Mouse (Mus musculus) testis, adult 2 months (tissue): ENCODE data around the gene Dyrk2. TPM values are rescaled to one million over a fixed set of nuclear protein-coding genes. Genes with fewer than 3 reads are reported as not detected.

Experiments
- H3K27ac ChIP-seq: fragments of 200-500 bp; 2 replicates; pipeline ENCODE4 v1.5.1; 2012; ENCODE audit warnings: low read depth, low read length; ENCODE audit not compliant: control insufficient read depth, insufficient read depth
- H3K27me3 ChIP-seq: fragments of 200-500 bp; 2 replicates; pipeline ENCODE4 v1.6.1; 2012; ENCODE audit warnings: mild to moderate bottlenecking, low read length, moderate library complexity; ENCODE audit not compliant: control insufficient read depth, insufficient read depth
- H3K36me3 ChIP-seq: fragments of 200-500 bp; 2 replicates; pipeline ENCODE4 v1.6.1; 2012; ENCODE audit warnings: mild to moderate bottlenecking, low read length; ENCODE audit not compliant: control insufficient read depth, insufficient read depth
- H3K4me1 ChIP-seq: fragments of 200-500 bp; 2 replicates; pipeline ENCODE4 v1.6.1; 2012; ENCODE audit warnings: low read length; ENCODE audit not compliant: control insufficient read depth, insufficient read depth
- H3K4me3 ChIP-seq: fragments of 200-500 bp; 2 replicates; pipeline ENCODE4 v1.5.1; 2012; ENCODE audit warnings: low read depth, mild to moderate bottlenecking, low read length, moderate library complexity, mixed read lengths; ENCODE audit not compliant: control insufficient read depth
- CTCF ChIP-seq: fragments of 200-500 bp; IDR thresholded peaks from 2 replicates; pipeline ENCODE4 v1.5.1; 2012; ENCODE audit warnings: low read depth, mild to moderate bottlenecking, inconsistent platforms, low read length, moderate library complexity; ENCODE audit not compliant: control insufficient read depth, insufficient read depth, insufficient replicate concordance
- POLR2A ChIP-seq: fragments of 200-500 bp; IDR thresholded peaks from 2 replicates; pipeline ENCODE4 v1.6.1; 2012; ENCODE audit warnings: low read depth, mild to moderate bottlenecking, inconsistent platforms, low read length, moderate library complexity; ENCODE audit not compliant: control insufficient read depth
- polyA plus RNA-seq: library from polyadenylated mRNA; depleted of rRNA; stranded (reverse); fragments of >200 nt; gene quantifications from 2 replicates; pipeline ENCODE4 v1.2.3, GENCODE M21; 2012

The Dyrk2 gene
- polyA plus RNA-seq, 1 experiment, result 21.6 TPM

DNA sequence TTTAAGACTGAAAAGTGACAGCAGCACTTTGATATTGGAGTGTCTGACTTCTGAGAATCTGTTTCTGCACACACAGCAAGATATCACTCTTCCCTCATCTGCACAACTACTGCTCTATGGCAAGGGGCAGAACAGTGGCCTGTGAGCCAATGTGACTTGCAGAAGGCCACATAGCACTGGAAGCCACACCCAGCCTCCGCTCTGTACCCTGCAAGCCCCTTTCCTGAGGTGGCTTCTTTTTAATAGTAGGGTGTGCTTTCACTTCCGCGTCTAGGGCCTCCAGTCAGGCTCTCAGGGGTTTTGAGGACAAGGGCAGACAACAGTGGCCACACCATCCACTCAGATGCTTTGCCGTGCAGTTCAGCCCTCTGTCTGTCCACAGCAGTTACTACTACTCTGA lies 50.2 kb downstream of the Dyrk2 start:
- Histone ChIP-seq H3K36me3 (no peaks in the 10 kb centered on the region), H3K4me3 (no peak overlapping the region), H3K27ac (no peak overlapping the region), H3K27me3 (no peaks in the 10 kb centered on the region), H3K4me1 (no peaks in the 10 kb centered on the region; the same call in 1 of the 2 replicates)
- TF ChIP-seq CTCF (no peak), POLR2A (no peak)

DNA sequence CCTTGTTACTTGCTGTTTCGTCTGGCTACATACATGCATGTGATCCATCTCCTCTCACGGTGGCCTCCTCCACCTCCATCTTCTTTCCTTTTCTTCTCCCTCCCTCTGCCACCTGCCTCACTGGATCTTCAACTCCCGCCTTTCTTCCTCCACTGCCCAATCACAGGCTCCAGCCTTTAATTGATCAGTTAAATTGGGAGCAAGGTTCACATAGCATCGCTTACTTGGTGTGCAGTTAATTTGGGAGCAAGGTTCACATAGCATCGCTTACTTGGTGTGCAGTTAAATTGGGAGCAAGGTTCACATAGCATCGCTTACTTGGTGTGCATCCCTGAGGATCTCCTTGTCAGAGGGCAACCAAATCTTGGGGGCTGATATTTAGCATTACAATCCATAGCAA lies 52.9 kb downstream of the Dyrk2 start:
- Histone ChIP-seq H3K4me3 (no peak overlapping the region), H3K27me3 (no peaks in the 10 kb centered on the region), H3K27ac (no peak overlapping the region), H3K4me1 (no peaks in the 10 kb centered on the region; the same call in 1 of the 2 replicates), H3K36me3 (no peaks in the 10 kb centered on the region)
- no peak for TF ChIP-seq POLR2A
- no peak for TF ChIP-seq CTCF

DNA sequence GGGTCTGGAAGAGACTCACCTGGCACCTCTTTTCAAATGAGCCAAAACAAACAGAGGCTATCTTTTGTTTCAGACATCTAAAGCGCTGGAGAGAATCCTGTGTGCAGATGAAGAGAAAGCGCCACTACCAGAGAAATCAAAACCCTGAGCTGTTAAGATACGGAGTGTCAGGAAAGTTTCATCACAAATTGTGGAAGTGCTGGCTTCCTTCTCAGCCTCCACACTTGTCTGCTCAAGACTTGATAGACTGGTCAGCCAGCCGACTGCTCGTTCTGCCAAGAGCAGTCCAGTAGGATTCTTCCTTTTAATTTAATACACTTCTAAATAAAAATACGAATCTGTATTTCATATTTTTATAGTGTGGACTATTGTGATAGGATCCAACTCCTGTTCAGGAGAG lies 58.1 kb downstream of the Dyrk2 start:
- Histone ChIP-seq H3K4me1 (no peaks in the 10 kb centered on the region; the same call in 1 of the 2 replicates), H3K4me3 (no peak overlapping the region), H3K27ac (no peak overlapping the region), H3K36me3 (no peaks in the 10 kb centered on the region), H3K27me3 (no peaks in the 10 kb centered on the region)
- TF ChIP-seq CTCF (no peak), POLR2A (no peak)

DNA sequence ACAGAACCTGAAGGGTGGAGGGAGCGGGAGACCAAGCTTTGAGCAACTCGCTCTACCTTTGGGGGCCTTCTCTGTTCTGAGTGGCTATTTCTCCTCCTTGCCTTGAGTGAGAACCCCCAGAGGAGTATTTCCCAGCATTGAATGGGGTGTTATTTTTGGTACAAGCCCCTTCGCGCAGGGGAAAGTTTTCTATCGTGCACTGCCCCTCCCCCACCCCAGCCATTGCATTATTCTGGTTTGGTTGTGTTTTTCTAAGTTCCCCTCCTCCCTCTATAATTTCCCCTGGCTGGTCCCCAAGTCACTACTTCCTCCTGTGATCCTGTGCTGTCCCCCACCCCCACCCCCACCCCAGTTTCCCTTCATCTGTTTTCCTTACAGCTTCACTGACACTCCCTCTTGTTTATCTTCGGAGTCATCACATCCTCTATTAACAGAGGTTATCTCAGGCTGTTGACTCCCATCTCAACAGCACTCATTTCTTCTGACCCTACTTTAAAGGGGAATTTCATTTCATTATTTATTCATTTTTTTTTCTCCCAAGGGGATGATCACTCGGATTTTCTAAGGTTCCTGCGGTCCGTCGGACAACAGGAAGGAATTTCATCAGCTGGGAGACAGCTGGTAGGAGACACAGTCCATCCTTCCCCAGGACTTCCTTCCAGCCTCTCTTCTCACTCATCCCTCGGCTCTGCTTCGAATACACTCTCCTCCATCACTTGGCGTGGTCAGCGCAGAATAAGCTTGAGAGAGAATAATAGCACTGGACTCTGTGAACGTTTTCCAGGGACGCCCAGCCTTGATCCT lies 58.9 kb downstream of the Dyrk2 start:
- Histone ChIP-seq H3K4me3 (no peak overlapping the region), H3K27ac (no peak overlapping the region)

More for the DNA sequence above, 58.9 kb downstream of the Dyrk2 start:
- Histone ChIP-seq H3K36me3 (no peaks in the 10 kb centered on the region), H3K27me3 (no peaks in the 10 kb centered on the region), H3K4me1 (no peaks in the 10 kb centered on the region; the same call in 1 of the 2 replicates)
- TF ChIP-seq CTCF (no peak), POLR2A (no peak)
